Mouse (Mus musculus): ENCODE results near the gene Smim24. TPM values are rescaled to one million over a fixed set of nuclear protein-coding genes. Genes with fewer than 3 reads are reported as not detected.

Smim24 gene
- total and polyA plus RNA-seq, 2 experiments from 2014 or later: 1.1 to 1.5 TPM

DNA sequence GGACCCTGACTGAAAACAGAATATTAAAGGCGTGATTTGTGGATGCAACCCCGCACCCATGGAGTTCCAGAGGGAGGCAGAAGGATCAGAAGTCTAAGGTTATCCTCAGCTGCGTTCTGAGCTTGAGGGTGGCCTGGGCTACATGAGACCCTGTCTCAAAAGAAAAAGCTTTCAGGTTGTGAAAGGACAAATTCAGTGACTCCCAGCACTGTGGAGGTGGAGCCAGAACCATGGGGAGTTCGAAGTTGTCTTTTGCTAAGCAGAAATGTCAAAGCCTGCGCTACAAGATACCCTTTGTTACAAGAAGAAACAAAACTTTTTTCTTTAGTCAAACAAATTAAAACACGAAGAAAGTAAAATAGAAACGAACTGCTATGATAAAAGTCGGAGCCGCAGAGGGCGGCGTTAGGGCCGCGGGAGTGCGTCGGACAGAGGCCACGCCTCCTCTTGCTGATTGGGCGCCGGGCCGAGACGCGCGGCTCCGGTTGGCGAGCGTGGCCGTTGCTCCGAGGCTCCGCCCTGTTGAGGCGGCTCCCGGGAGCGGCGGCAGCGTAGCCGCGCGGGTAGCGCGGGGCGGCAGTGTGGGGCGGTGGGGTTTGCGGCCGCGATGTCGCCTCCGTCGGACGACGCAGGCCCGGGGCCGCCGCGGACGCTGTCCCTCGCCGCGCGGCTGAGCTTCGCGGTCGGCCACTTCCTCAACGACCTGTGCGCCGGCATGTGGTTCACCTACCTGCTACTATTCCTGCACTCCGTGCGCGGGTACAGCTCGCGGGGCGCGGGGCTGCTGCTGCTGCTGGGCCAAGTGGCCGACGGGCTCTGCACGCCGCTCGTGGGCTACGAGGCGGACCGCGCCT lies 35.6 kb upstream of the Smim24 start, which contains the start of gene Mfsd12:
Gene Mfsd12 (plus strand): TSS at position 501 of the 854 bp plus-strand sequence.
- 2% methylated on average over 66 of the region's 79 CpGs for WGBS
- H3K27ac ChIP-seq (ENCODE audit: low read depth, low read length): no peak within 1 kb of the TSS

DNA sequence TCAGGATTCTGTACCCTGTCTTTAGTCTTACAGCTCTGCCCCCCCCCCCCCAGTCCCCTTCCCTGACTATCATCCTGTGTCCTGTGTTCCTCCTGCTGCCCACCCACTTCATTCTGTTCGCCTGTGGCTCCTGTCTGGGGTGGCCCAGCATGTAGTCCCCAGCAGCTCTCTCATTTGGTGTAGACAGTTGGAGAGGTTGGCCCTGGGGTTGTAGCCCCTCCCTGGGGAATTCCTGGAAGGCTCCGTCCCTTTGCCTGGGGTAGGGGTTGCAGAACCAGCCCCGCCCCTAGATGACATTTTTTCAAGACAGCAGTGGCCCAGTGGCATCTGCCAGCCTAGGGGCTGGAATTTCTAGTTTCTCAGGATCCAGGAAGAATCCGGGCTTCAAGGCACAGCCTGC lies 34.6 kb upstream of the Smim24 start:
- Histone ChIP-seq H3K9ac (replicated peaks; ENCODE audit: low read length, poor library complexity, severe bottlenecking) (peak overlapping the region; percentile 87), H3K36me3 (ENCODE audit: insufficient read depth, low read length) (peaks cover 22% of the 10 kb centered on the region), H3K27ac (ENCODE audit: low read depth, low read length) (no peak overlapping the region), H3K9me3 (ENCODE audit: low read length) (no peaks in the 10 kb centered on the region), H3K4me3 (ENCODE audit: low read depth, low read length) (peak overlapping the region; percentile 80), H3K4me2 (ENCODE audit: low read depth, low read length, poor library complexity, severe bottlenecking) (peak overlapping the region; percentile 91), H3K4me1 (ENCODE audit: insufficient read depth, low read length) (peaks cover 4% of the 10 kb centered on the region), H3K27me3 (ENCODE audit: insufficient read depth, low read length) (0 out of 2 replicates have a peak, but pooled peaks cover 7% of the 10 kb centered on the region)
- 23% methylated on average over 4 of the region's 4 CpGs for WGBS
- no peak for TF ChIP-seq CTCF (IDR thresholded peaks at IDR 0.05)
- ATAC-seq (ENCODE audit: low FRiP score) (no peak; the same call in 1 of the 2 replicates), DNase-seq (ENCODE audit: low spot score) (no peak)

More for the DNA sequence above, 35.6 kb upstream of the Smim24 start, which contains the start of gene Mfsd12:
- no peak for TF ChIP-seq CTCF (IDR thresholded peaks at IDR 0.05)
- H3K4me2 ChIP-seq (ENCODE audit: low read depth, low read length, poor library complexity, severe bottlenecking): peak within 1 kb of the TSS; percentile 91
- DNase-seq (ENCODE audit: low spot score) (peak; percentile 93), ATAC-seq (ENCODE audit: low FRiP score) (peak; percentile 92)
- H3K9me3 ChIP-seq (ENCODE audit: low read length): no peaks in the 10 kb centered on the region
- H3K4me3 ChIP-seq (ENCODE audit: low read depth, low read length): peak within 1 kb of the TSS; percentile 80
- H3K36me3 ChIP-seq (ENCODE audit: insufficient read depth, low read length): peaks cover 14% of the 10 kb centered on the region
- peak within 1 kb of the TSS; percentile 87 for H3K9ac ChIP-seq (replicated peaks; ENCODE audit: low read length, poor library complexity, severe bottlenecking)
- H3K27me3 ChIP-seq (ENCODE audit: insufficient read depth, low read length): no peaks in the 10 kb centered on the region
- peaks cover 4% of the 10 kb centered on the region for H3K4me1 ChIP-seq (ENCODE audit: insufficient read depth, low read length)

DNA sequence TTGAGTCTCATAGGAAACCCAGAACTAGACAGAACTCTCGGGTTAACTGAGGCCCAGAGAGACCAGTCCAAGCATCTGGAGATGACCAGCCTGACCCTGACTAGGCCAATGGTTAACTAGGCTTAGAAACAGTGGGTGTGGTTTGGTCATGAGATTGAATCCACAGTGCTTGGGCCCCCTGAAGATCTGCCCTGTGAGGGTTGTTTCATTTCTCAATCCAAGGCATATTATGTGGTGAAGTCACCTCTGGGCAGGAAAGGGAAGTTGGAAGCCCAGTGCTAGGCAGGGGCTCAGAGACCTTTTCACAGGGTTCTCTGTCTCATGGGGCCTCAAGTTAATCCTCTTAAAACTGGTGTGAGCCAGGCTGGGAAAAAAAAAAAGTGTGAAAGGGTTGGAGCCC lies 34.0 kb upstream of the Smim24 start:
- H3K9ac ChIP-seq (replicated peaks; ENCODE audit: low read length, poor library complexity, severe bottlenecking): peak overlapping the region; percentile 87; the same call in 1 of the 2 replicates
- H3K27ac ChIP-seq (ENCODE audit: low read depth, low read length): no peak overlapping the region
- ATAC-seq (ENCODE audit: low FRiP score): no peak
- no peak for DNase-seq (ENCODE audit: low spot score)
- H3K4me1 ChIP-seq (ENCODE audit: insufficient read depth, low read length): peaks cover 4% of the 10 kb centered on the region
- peak overlapping the region; percentile 80; the same call in 1 of the 2 replicates for H3K4me3 ChIP-seq (ENCODE audit: low read depth, low read length)
- TF ChIP-seq CTCF (IDR thresholded peaks at IDR 0.05): no peak
- WGBS: 68% methylated on average over 1 of the region's 1 CpGs
- H3K36me3 ChIP-seq (ENCODE audit: insufficient read depth, low read length): peaks cover 22% of the 10 kb centered on the region
- H3K4me2 ChIP-seq (ENCODE audit: low read depth, low read length, poor library complexity, severe bottlenecking): peak overlapping the region; percentile 91
- H3K9me3 ChIP-seq (ENCODE audit: low read length): no peaks in the 10 kb centered on the region
- H3K27me3 ChIP-seq (ENCODE audit: insufficient read depth, low read length): 0 out of 2 replicates have a peak, but pooled peaks cover 12% of the 10 kb centered on the region

GRCm38 (mm10) chr10:81360721-81361120 lies 32.1 kb upstream of the Smim24 start:
- ATAC-seq (ENCODE audit: low FRiP score) (no peak), DNase-seq (ENCODE audit: low spot score) (no peak)
- Histone ChIP-seq H3K9ac (replicated peaks; ENCODE audit: low read length, poor library complexity, severe bottlenecking) (peak overlapping the region; percentile 24; the same call in 1 of the 2 replicates), H3K4me2 (ENCODE audit: low read depth, low read length, poor library complexity, severe bottlenecking) (no peak overlapping the region), H3K4me1 (ENCODE audit: insufficient read depth, low read length) (peaks cover 11% of the 10 kb centered on the region), H3K27me3 (ENCODE audit: insufficient read depth, low read length) (0 out of 2 replicates have a peak, but pooled peaks cover 14% of the 10 kb centered on the region), H3K9me3 (ENCODE audit: low read length) (no peaks in the 10 kb centered on the region), H3K36me3 (ENCODE audit: insufficient read depth, low read length) (peaks cover 22% of the 10 kb centered on the region), H3K4me3 (ENCODE audit: low read depth, low read length) (no peak overlapping the region), H3K27ac (ENCODE audit: low read depth, low read length) (no peak overlapping the region)
- 68% methylated on average over 8 of the region's 8 CpGs for WGBS
- TF ChIP-seq CTCF (IDR thresholded peaks at IDR 0.05): no peak

DNA sequence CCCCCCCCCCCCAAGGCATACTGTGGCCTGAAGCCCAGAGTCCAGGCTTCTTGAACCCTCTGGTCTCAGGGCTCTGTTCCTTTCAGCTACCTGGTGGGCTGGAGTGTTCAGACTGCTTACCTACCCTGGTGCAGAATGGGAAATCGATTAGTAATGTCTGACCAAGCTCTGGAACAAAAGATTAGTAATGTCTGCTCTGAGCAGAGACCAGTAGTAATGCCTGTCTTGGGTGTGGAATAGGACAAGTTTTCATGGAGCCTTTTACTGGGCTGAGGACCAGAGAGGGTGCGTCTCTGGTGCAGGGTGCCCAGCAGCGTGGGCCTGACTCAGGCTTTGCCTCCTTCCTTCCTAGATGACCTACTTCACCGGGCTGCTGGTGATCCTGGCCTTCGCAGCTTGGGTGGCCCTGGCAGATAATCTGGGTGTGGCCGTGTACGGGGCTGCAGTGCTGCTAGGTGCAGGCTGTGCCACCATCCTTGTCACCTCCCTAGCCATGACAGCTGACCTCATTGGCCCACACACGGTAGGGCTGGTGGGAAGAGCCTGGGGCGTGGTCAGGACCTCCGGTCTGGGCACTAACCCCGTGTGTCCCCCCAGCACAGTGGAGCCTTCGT lies 30.4 kb upstream of the Smim24 start:
- Histone ChIP-seq H3K4me3 (ENCODE audit: low read depth, low read length) (no peak overlapping the region), H3K27ac (ENCODE audit: low read depth, low read length) (no peak overlapping the region), H3K27me3 (ENCODE audit: insufficient read depth, low read length) (0 out of 2 replicates have a peak, but pooled peaks cover 14% of the 10 kb centered on the region), H3K36me3 (ENCODE audit: insufficient read depth, low read length) (peaks cover 33% of the 10 kb centered on the region), H3K9me3 (ENCODE audit: low read length) (no peaks in the 10 kb centered on the region), H3K4me2 (ENCODE audit: low read depth, low read length, poor library complexity, severe bottlenecking) (no peak overlapping the region), H3K9ac (replicated peaks; ENCODE audit: low read length, poor library complexity, severe bottlenecking) (no peak overlapping the region), H3K4me1 (ENCODE audit: insufficient read depth, low read length) (peaks cover 11% of the 10 kb centered on the region)
- ATAC-seq (ENCODE audit: low FRiP score) (no peak), DNase-seq (ENCODE audit: low spot score) (no peak)
- WGBS: 77% methylated on average over 12 of the region's 12 CpGs
- TF ChIP-seq CTCF (IDR thresholded peaks at IDR 0.05): no peak
